Comparison of ENCODE assay signal across 8 mouse cellular contexts in genomic region chr4:59437990-59438854, GRCm38 (mm10). TPM values are rescaled to one million over a fixed set of nuclear protein-coding genes. Genes with fewer than 3 reads are reported as not detected.
DNase-seq lines count a peak whose midpoint lies in the region; ATAC-seq and TF ChIP-seq lines count a peak whose summit lies in the region.

Susd1 (minus strand) TSS chr4:59438633.

- H3K9me3 ChIP-seq in G1E (replicated peaks) = no peaks in the 10 kb centered on the region
- peaks cover 3% of the 10 kb centered on the region; the same call in 1 of the 2 replicates for H3K9me3 ChIP-seq in hindbrain, postnatal 0 days (ENCODE audit: low read length)

- H3K36me3 ChIP-seq in G1E (replicated peaks) = peaks cover 18% of the 10 kb centered on the region
- no peaks in the 10 kb centered on the region for H3K36me3 ChIP-seq in hindbrain, postnatal 0 days (ENCODE audit: insufficient read depth, low read length)

- intact Hi-C loops in gastrocnemius, postnatal 14 days (cut with DNase I; ENCODE audit: low total_unique reads) = no loop called here

- peak; percentile 58 for ATAC-seq in G1E (ENCODE audit: extremely low read depth, insufficient number of reproducible peaks, low FRiP score, poor library complexity, severe bottlenecking)
- peak; percentile 40 for ATAC-seq in common myeloid progenitor, adult 5-6 weeks (replicated peaks; ENCODE audit: low read depth, poor library complexity, severe bottlenecking)
- ATAC-seq in hindbrain, postnatal 0 days = peak; percentile 82
- ATAC-seq in megakaryocyte, adult 5-6 weeks (ENCODE audit: poor library complexity, severe bottlenecking) = peak; percentile 51

- DNase-seq in G1E (ENCODE audit: low spot score) = peak; percentile 86
- peak; percentile 47 for DNase-seq in gastrocnemius, postnatal 14 days
- DNase-seq in hindbrain, postnatal 0 days (ENCODE audit: low spot score) = peak; percentile 59
- DNase-seq in left cerebral cortex, adult 8-10 months (ENCODE audit: low spot score in 2 of 2) = peak; percentile 35 to 52
- peak; percentile 58 to 69 for DNase-seq in right cerebral cortex, adult 2 months (ENCODE audit: low spot score in 2 of 2)
- peak; percentile 20 for DNase-seq in urinary bladder, postnatal 10 days (ENCODE audit: low spot score)

- H3K4me1 ChIP-seq in G1E (ENCODE audit: insufficient read depth, low read depth, low read length) = peaks cover 72% of the 10 kb centered on the region
- H3K4me1 ChIP-seq in hindbrain, postnatal 0 days (ENCODE audit: insufficient read depth, low read length) = no peaks in the 10 kb centered on the region

- no peak for TF ChIP-seq CTCF in G1E (IDR thresholded peaks at IDR 0.05; ENCODE audit: low read depth, low read length)
- no peak for TF ChIP-seq CTCF in hindbrain, postnatal 0 days (IDR thresholded peaks at IDR 0.05; ENCODE audit: low read depth)

- H3K27me3 ChIP-seq in G1E (ENCODE audit: insufficient read depth, low read length) = no peaks in the 10 kb centered on the region
- H3K27me3 ChIP-seq in hindbrain, postnatal 0 days (ENCODE audit: insufficient read depth, low read length) = peaks cover 10% of the 10 kb centered on the region; the same call in 1 of the 2 replicates

- H3K4me3 ChIP-seq in G1E (ENCODE audit: low read depth, low read length) = peak within 1 kb of the TSS; percentile 74
- H3K4me3 ChIP-seq in hindbrain, postnatal 0 days (ENCODE audit: low read length) = peak within 1 kb of the TSS; percentile 70

- H3K9ac ChIP-seq in hindbrain, postnatal 0 days (replicated peaks; ENCODE audit: low read length) = peak within 1 kb of the TSS; percentile 68

- no peak within 1 kb of the TSS for H3K27ac ChIP-seq in hindbrain, postnatal 0 days

- WGBS in hindbrain, postnatal 0 days = under 1% methylated on average over 71 of the region's 75 CpGs

- H3K4me2 ChIP-seq in hindbrain, postnatal 0 days (ENCODE audit: low read depth, low read length) = peak within 1 kb of the TSS; percentile 99

RNA-seq across cellular contexts. Expression of gene Susd1, which starts in this region (rescaled TPM):
- total RNA-seq in G1E (2014; fragmentation: Nextera tagmentation) (37.8 and 51.5 TPM in 2 replicates), G1E (2017) (35.5 and 39.1 TPM in 2 replicates)
- polyA plus RNA-seq in G1E (2012) = 2.4 TPM in 2 replicates
- 104 and 126 TPM in 2 replicates for total RNA-seq in common myeloid progenitor, adult 5-6 weeks (2017)
- 1 to 10 TPM in 1 of 2 experiments, under 1 TPM in 1; 0.40 to 1.3 TPM for total RNA-seq in gastrocnemius, postnatal 14 days (2021)
- 9.4 and 10.8 TPM in 2 replicates for total RNA-seq in hindbrain, postnatal 0 days (2014; rRNA removed)
- polyA plus RNA-seq in hindbrain, postnatal 0 days (2015; fragmentation: Nextera tagmentation; extraction: Ambion mirVana) = 2.2 and 2.7 TPM in 2 replicates
- total RNA-seq in left cerebral cortex, adult 8-10 months (2022) = 10 to 100 TPM in 1 of 4 experiments, 1 to 10 TPM in 3; 7.8 to 11.2 (median 9.8) TPM
- total RNA-seq in megakaryocyte, adult 5-6 weeks (2015) = 16.3 and 24.0 TPM in 2 replicates
- total RNA-seq in megakaryocyte, adult 5-6 weeks (2017) = 33.6 and 33.9 TPM in 2 replicates

Comparison
In these comparisons a context has a peak if more than half of its experiments do, and no peak if none do; other contexts are left out.
1. DNase-seq: peak in every context shown above with its lines; median percentile 86 in G1E; 64 in right cerebral cortex, adult 2 months; 59 in hindbrain, postnatal 0 days; 47 in gastrocnemius, postnatal 14 days; 44 in left cerebral cortex, adult 8-10 months; 20 in urinary bladder, postnatal 10 days.